Mouse (Mus musculus): ENCODE measurements around the gene Mroh2a.

GRCm38 (mm10) chr1:88269539-88270309 lies 42.9 kb downstream of the Mroh2a start:
- TF ChIP-seq POLR2A (IDR thresholded peaks at IDR 0.05; ENCODE audit: low read depth, low read length): no peak
- no peak for TF ChIP-seq CTCF (conservative IDR thresholded peaks at IDR 0.05; ENCODE audit: insufficient read depth, insufficient read length, low read depth, low read length)

Data from kidney, adult 2 months (tissue).